Mouse (Mus musculus): ENCODE data around the gene Rsph1.

- TF ChIP-seq CTCF (IDR thresholded peaks at IDR 0.05; ENCODE audit: control insufficient read depth, insufficient read depth, low read length) (no peak), POLR2A (IDR thresholded peaks at IDR 0.05; ENCODE audit: borderline replicate concordance, control insufficient read depth, low read depth, low read length) (no peak)
These were observed 69.3 kb downstream of the Rsph1 start, which contains the start of gene Ubash3a for GRCm38 (mm10) chr17:31207771-31208334.
